Mouse (Mus musculus) midbrain, embryonic 11.5 days (tissue): ENCODE measurements around the gene Kcne1. TPM values are rescaled to one million over a fixed set of nuclear protein-coding genes. Genes with fewer than 3 reads are reported as not detected.

Experiments used
- ATAC-seq: fragments of 200-750 bp; cut with Nextera tagmentation; 2 replicates; pipeline ENCODE4 v1.8.0; 2017; ENCODE audit warnings: moderate TSS enrichment, moderate library complexity; ENCODE audit not compliant: low FRiP score
- DNase-seq: peaks from one replicate; pipeline ENCODE4 v3.0.0; 2015; ENCODE audit warnings: low spot score; ENCODE audit errors: missing footprints
- H3K27ac ChIP-seq: fragments of 300-500 bp; sonication (generic); 2 replicates; pipeline ENCODE4 v1.5.1; 2014; ENCODE audit warnings: low read depth, low read length
- H3K27me3 ChIP-seq: fragments of 300-500 bp; sonication (generic); 2 replicates; pipeline ENCODE4 v1.6.1; 2014; ENCODE audit warnings: mild to moderate bottlenecking, low read length, moderate library complexity, mixed read lengths; ENCODE audit not compliant: control insufficient read depth, insufficient read depth
- H3K36me3 ChIP-seq: fragments of 300-500 bp; sonication (generic); 2 replicates; pipeline ENCODE4 v1.6.1; 2014; ENCODE audit warnings: mild to moderate bottlenecking, low read length, moderate library complexity, mixed read lengths; ENCODE audit not compliant: control insufficient read depth, insufficient read depth
- H3K4me1 ChIP-seq: fragments of 300-500 bp; sonication (generic); 2 replicates; pipeline ENCODE4 v1.6.1; 2014; ENCODE audit warnings: low read length; ENCODE audit not compliant: control insufficient read depth, insufficient read depth
- H3K4me2 ChIP-seq: fragments of 300-500 bp; sonication (generic); 2 replicates; pipeline ENCODE4 v1.6.1; 2014; ENCODE audit warnings: mild to moderate bottlenecking, moderate library complexity
- H3K4me3 ChIP-seq: fragments of 300-500 bp; sonication (generic); 2 replicates; pipeline ENCODE4 v1.5.1; 2014; ENCODE audit warnings: low read depth, low read length
- H3K9ac ChIP-seq: fragments of 300-500 bp; sonication (generic); 2 replicates; pipeline ENCODE4 v1.6.1; 2014; ENCODE audit warnings: low read length
- H3K9me3 ChIP-seq: fragments of 300-500 bp; sonication (generic); 2 replicates; pipeline ENCODE4 v1.6.1; 2016; ENCODE audit warnings: low read length; ENCODE audit not compliant: control insufficient read depth
- whole genome bisulfite sequencing: fragments of 180-500 bp; shearing (Covaris S2); extraction: QIAGEN DNeasy Blood & Tissue Kit; methylation state at CpG from one replicate; pipeline ENCODE4 v1.1.7; 2014; 5-methylcytosine and 5-hydroxymethylcytosine counted together
- polyA plus RNA-seq: library from polyadenylated mRNA; unstranded; fragments of >200 nt; fragmentation: Nextera tagmentation; extraction: Ambion mirVana; gene quantifications from 2 replicates; pipeline ENCODE4 v1.2.1, GENCODE M21; 2014

Kcne1 gene
- polyA plus RNA-seq, 1 experiment from 2014 or later: 0.16 TPM

DNA sequence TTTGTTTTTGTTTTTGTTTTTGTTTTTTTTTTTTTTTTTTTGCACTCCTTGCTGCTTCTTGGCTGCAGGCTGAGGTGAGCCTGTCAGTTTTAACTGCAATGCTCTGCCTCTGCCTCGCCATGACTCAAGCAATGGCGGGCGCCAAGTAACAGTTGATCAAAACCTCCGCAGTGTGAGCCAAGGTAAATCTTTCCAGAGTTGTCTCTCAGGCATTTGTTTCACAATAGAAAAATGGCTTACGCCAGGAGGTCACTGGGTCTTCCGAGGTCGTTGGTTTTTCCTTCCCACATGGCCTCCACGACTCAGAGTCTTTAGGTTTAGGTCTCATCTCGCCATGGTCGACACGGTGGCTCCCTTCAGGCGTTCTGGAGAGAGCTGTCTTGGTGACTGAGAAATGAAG, 6.0 kb downstream of the Kcne1 start:
- Histone ChIP-seq H3K4me3 (no peak overlapping the region), H3K27ac (no peak overlapping the region), H3K27me3 (no peaks in the 10 kb centered on the region), H3K4me2 (no peak overlapping the region), H3K36me3 (no peaks in the 10 kb centered on the region), H3K9ac (no peak overlapping the region), H3K9me3 (no peaks in the 10 kb centered on the region), H3K4me1 (peaks cover 6% of the 10 kb centered on the region; the same call in 1 of the 2 replicates)
- DNase-seq (no peak), ATAC-seq (no peak)
- 89% methylated on average over 12 of the region's 12 CpGs for WGBS

DNA sequence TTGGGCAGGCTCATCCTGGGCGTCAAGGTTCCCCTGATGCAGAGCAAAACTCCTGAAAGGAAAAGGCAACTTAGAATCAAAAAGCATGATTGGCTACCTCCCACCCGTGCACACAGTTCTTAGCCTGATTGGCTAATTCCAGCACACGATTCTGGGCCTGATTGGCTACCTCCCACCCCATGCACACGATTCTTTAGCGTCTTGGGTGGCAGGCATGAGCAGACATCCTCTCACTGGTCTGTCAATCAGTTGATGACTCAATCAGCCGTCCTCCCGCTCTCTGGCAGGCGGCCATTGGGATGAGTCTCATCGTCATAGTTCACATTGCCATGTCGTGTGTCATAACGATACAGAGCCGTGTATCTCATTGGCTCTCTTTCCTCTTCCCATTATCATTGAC, 10.3 kb downstream of the Kcne1 start:
- ATAC-seq (peak; percentile 51; the same call in 1 of the 2 replicates), DNase-seq (no peak)
- no peaks in the 10 kb centered on the region for H3K36me3 ChIP-seq
- H3K9me3 ChIP-seq: no peaks in the 10 kb centered on the region
- no peak overlapping the region for H3K4me2 ChIP-seq
- no peaks in the 10 kb centered on the region for H3K27me3 ChIP-seq
- no peak overlapping the region for H3K9ac ChIP-seq
- WGBS: 77% methylated on average over 12 of the region's 12 CpGs
- H3K27ac ChIP-seq: no peak overlapping the region
- H3K4me3 ChIP-seq: no peak overlapping the region
- peaks cover 5% of the 10 kb centered on the region for H3K4me1 ChIP-seq

DNA sequence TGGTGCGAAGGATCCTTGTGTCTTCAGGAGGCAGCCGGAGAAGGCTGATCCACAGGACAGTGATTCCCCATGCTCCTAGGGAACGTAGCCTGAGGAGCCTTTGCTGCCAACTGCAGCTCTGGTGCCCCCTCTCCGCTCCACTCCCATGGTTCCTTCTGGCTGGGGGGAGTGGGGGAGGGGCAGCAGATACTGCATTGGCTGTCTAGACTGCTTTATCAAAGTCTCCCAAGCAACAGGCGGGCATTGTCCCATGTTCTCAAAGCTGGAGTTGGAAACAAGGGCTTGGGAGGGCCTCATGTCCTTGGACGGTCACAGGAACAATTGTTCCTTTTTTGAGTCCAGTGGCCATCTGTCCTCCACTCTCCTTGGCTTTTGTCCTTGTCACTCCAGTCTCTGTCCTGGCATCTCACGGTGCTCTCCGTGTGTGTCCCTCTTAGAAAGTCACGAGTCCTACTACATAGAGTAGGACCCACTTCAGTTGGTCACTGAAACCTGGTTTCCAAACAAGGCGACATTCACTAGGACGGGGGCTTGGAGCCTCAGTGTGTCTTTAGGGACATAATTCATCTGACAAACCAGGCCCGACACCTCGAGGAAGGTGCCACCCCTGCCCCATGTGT, 12.9 kb downstream of the Kcne1 start:
- H3K27me3 ChIP-seq: no peaks in the 10 kb centered on the region
- 62% methylated on average over 13 of the region's 13 CpGs for WGBS
- no peak for DNase-seq
- no peak overlapping the region for H3K27ac ChIP-seq
- ATAC-seq: peak; percentile 64; the same call in 1 of the 2 replicates
- no peaks in the 10 kb centered on the region for H3K9me3 ChIP-seq
- H3K9ac ChIP-seq: no peak overlapping the region
- no peak overlapping the region for H3K4me2 ChIP-seq
- H3K4me1 ChIP-seq: peaks cover 5% of the 10 kb centered on the region
- no peak overlapping the region for H3K4me3 ChIP-seq
- no peaks in the 10 kb centered on the region for H3K36me3 ChIP-seq

DNA sequence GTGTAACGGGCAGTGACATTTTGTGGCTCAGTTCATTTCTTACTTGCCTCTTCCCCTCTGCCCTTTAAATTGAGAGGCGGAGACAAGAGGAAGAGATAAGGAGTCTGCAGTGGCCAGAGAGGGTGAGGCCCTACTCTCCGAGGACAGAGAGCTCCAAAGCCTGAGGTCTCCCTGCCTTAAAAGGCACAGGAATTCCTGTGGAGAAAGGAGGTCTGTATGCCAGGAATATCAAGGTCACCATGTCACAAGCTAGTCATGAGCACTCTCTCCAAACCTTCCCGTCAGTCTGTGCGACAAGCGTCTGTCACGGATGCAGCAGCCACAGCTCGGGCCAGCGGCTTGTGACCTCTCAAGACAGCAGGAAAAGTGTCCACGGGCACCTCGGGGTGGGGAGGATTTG, 14.1 kb downstream of the Kcne1 start:
- 72% methylated on average over 11 of the region's 11 CpGs for WGBS
- no peak for DNase-seq
- H3K27ac ChIP-seq: no peak overlapping the region

DNA sequence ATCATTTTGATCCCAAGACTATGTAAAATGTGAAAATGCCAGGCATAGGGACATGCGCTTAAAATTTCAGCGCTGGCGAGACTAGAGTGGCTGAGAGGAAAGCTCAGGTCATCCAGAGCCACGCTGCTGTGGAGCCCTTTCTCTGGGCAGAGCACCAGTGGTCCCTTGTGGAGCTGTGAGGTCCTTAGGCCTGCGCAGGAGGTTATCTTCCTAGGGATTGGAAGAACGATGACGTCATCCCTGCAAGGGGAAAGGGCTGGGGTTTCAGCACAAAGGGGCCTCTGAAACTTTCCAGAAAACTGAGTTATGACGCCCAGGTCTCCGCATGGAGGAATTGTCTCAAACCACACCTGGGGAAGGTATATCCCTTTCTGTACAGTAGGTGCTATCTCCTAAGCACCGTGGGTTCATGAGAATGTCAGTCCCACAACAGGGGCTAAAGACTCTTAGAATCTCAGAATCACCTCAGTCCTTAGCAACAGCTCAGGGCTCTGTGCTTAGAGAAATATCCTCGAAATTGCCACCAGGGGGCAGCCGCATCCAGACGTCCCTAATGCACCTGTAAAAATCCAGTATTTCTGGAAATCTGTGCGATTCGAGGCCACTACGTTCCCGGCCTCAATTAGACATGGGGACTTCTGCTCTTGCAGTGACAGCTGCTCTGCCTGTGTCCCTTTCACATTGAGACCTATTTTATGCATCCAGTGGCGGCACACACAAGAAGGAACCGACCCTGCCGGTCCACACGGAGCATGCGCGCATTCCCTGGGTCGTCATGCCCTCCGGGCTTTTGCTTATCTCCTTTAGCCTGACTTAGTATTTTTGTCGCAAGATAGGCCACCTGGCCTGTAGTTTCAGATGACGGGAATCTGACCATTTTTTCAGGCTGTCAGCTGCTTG, 18.4 kb downstream of the Kcne1 start:
- 28% methylated on average over 27 of the region's 27 CpGs for WGBS
- Histone ChIP-seq H3K9me3 (no peaks in the 10 kb centered on the region), H3K4me1 (peaks cover 5% of the 10 kb centered on the region), H3K36me3 (no peaks in the 10 kb centered on the region), H3K4me3 (peak overlapping the region; percentile 21; the same call in 1 of the 2 replicates), H3K27me3 (no peaks in the 10 kb centered on the region; the same call in 1 of the 2 replicates), H3K4me2 (peak overlapping the region; percentile 46), H3K9ac (0 out of 2 replicates have a peak overlapping the region, but pooled peaks have one; percentile 20), H3K27ac (no peak overlapping the region)
- peak; percentile 72 for ATAC-seq
- peak; percentile 98 for DNase-seq

More for the DNA sequence above, 14.1 kb downstream of the Kcne1 start:
- Histone ChIP-seq H3K4me1 (peaks cover 7% of the 10 kb centered on the region), H3K4me3 (no peak overlapping the region), H3K9me3 (no peaks in the 10 kb centered on the region), H3K9ac (no peak overlapping the region), H3K36me3 (no peaks in the 10 kb centered on the region), H3K27me3 (no peaks in the 10 kb centered on the region), H3K4me2 (no peak overlapping the region)
- ATAC-seq: no peak

DNA sequence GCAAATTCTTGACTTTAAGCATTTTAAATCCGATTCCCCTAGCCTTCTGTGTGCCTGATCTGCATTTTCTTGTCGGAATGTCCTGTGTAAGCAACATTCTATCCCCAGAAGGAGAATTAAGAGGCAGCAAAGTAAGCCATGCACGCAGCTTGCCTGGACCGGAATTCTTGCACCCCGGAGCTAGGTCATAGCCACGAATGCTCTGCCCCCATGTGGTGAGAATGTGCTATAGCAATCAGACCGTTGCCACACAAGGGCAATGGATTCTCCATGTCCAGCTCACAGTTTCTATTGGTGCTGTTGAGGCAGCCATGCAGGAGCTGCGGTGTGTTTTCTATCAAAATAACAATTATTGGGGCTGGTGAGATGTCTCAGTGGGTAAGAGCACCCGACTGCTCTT, 23.0 kb downstream of the Kcne1 start:
- Histone ChIP-seq H3K9me3 (no peaks in the 10 kb centered on the region), H3K4me1 (peaks cover 10% of the 10 kb centered on the region), H3K9ac (no peak overlapping the region), H3K27ac (no peak overlapping the region), H3K4me3 (no peak overlapping the region), H3K36me3 (no peaks in the 10 kb centered on the region), H3K27me3 (no peaks in the 10 kb centered on the region; the same call in 1 of the 2 replicates), H3K4me2 (no peak overlapping the region)
- 0 out of 2 replicates have a peak, but pooled peaks have one; percentile 36 for ATAC-seq
- DNase-seq: peak; percentile 98
- 7% methylated on average over 9 of the region's 9 CpGs for WGBS

DNA sequence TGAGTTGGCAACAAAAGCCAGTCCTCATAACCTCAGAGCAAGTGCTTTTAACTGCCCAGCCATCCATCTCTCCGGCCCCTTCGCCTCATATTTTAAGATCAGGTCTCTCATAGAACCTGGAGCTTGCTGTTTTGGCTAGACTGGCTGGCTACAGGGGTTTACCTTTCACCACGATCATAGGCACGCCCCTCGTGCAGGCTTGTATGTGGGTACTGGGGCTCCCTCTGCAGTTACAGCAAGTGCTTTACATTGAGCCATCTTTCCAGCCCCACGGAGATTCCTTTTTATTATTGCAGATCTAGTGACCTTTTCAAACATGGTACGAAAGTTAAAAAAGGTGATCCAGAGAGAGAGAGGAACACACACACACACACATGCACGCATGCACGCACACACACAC, 24.7 kb downstream of the Kcne1 start:
- Histone ChIP-seq H3K4me1 (peaks cover 4% of the 10 kb centered on the region), H3K4me2 (no peak overlapping the region), H3K27me3 (no peaks in the 10 kb centered on the region; the same call in 1 of the 2 replicates), H3K9me3 (no peaks in the 10 kb centered on the region), H3K27ac (no peak overlapping the region), H3K4me3 (no peak overlapping the region), H3K9ac (no peak overlapping the region), H3K36me3 (no peaks in the 10 kb centered on the region)
- no peak for ATAC-seq
- DNase-seq: no peak
- WGBS: 67% methylated on average over 9 of the region's 9 CpGs

DNA sequence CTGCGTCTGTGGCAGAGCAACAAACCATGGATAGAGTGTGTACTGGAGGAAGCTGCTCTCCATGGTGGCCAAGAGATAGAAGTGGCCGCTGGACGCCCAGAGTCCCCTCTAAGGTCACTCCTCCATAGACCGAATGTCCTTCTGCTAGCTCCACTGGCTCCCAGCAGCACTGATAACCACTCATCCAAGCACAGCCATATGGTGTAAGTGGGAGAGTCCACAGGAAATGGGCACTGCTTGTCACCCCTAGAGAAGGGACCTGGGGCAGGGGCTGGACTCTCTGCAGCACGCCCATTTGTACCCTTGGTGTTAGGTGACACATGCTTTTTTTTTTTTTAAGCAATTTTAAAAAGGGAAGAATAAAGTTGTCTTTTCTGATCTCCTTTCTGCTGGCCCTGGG, 28.3 kb downstream of the Kcne1 start:
- H3K27ac ChIP-seq: no peak overlapping the region
- H3K4me3 ChIP-seq: no peak overlapping the region
- no peaks in the 10 kb centered on the region for H3K36me3 ChIP-seq
- H3K9ac ChIP-seq: no peak overlapping the region
- WGBS: 77% methylated on average over 5 of the region's 5 CpGs
- no peaks in the 10 kb centered on the region; the same call in 1 of the 2 replicates for H3K27me3 ChIP-seq
- no peaks in the 10 kb centered on the region for H3K9me3 ChIP-seq
- H3K4me2 ChIP-seq: no peak overlapping the region
- DNase-seq (no peak), ATAC-seq (no peak)
- H3K4me1 ChIP-seq: peaks cover 4% of the 10 kb centered on the region

DNA sequence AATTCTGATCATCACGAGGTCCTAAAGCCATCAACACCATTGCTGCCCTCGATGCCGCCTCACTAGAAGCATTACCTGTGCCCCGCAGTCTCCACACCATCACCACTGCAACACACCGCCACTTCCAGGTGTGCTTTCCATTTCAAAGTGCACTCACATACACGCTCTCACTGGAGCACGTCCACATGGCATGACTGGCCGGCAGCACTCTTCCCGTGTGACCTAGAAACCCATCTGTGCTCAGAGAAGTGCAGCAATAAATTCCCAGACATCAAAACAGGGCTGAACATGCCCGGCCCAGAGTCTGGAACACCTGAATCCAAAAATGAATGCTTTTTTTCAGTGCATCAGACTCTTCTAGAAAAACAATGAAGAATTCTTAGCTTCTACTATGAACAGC, 31.4 kb downstream of the Kcne1 start:
- H3K9ac ChIP-seq: no peak overlapping the region
- H3K27ac ChIP-seq: no peak overlapping the region
- peaks cover 22% of the 10 kb centered on the region for H3K4me1 ChIP-seq
- no peaks in the 10 kb centered on the region for H3K27me3 ChIP-seq
- H3K9me3 ChIP-seq: no peaks in the 10 kb centered on the region
- H3K4me2 ChIP-seq: no peak overlapping the region
- ATAC-seq (no peak), DNase-seq (no peak)
- 95% methylated on average over 10 of the region's 10 CpGs for WGBS
- H3K36me3 ChIP-seq: no peaks in the 10 kb centered on the region
- no peak overlapping the region for H3K4me3 ChIP-seq
